Mouse (Mus musculus): ENCODE data around the gene Krtap6-2. TPM values are rescaled to one million over a fixed set of nuclear protein-coding genes. Genes with fewer than 3 reads are reported as not detected.

Krtap6-2 gene
- not detected in 2 replicates for polyA plus RNA-seq (2015; fragmentation: Nextera tagmentation; extraction: Ambion mirVana)

GRCm38 (mm10) chr16:89420011-89420410, at the start of gene Krtap6-2:
Gene Krtap6-2 (minus strand): TSS chr16:89420111.
- WGBS, result 86% methylated on average over 3 of the region's 3 CpGs
- ATAC-seq (ENCODE audit: low FRiP score, low TSS enrichment), result no peak
- no peak for TF ChIP-seq EP300 (optimal IDR thresholded peaks at IDR 0.05)

GRCm38 (mm10) chr16:89461189-89461588, 41.3 kb upstream of the Krtap6-2 start:
- no peaks in the 10 kb centered on the region for H3K9me3 ChIP-seq (ENCODE audit: control insufficient read depth, low read length)
- H3K27ac ChIP-seq (replicated peaks), result no peak overlapping the region
- DNase-seq (ENCODE audit: low spot score) (no peak), ATAC-seq (ENCODE audit: low FRiP score, low TSS enrichment) (no peak)
- no peak overlapping the region for H3K9ac ChIP-seq (ENCODE audit: low read length)
- H3K36me3 ChIP-seq (ENCODE audit: control insufficient read depth, insufficient read depth, low read length), result no peaks in the 10 kb centered on the region
- WGBS, result 57% methylated on average over 5 of the region's 5 CpGs
- no peaks in the 10 kb centered on the region for H3K4me1 ChIP-seq (replicated peaks; ENCODE audit: control insufficient read depth, insufficient read depth)
- no peaks in the 10 kb centered on the region for H3K27me3 ChIP-seq (ENCODE audit: control insufficient read depth, insufficient read depth, low read length)
- no peak for TF ChIP-seq CTCF (IDR thresholded peaks at IDR 0.05; ENCODE audit: low read depth)
- TF ChIP-seq EP300 (optimal IDR thresholded peaks at IDR 0.05), result no peak
- H3K4me3 ChIP-seq (ENCODE audit: low read depth, low read length), result no peak overlapping the region
- H3K4me2 ChIP-seq (replicated peaks; ENCODE audit: low read depth), result no peak overlapping the region

More at GRCm38 (mm10) chr16:89420011-89420410, at the start of gene Krtap6-2:
- Histone ChIP-seq H3K4me3 (ENCODE audit: low read depth, low read length) (no peak within 1 kb of the TSS), H3K27ac (replicated peaks) (no peak within 1 kb of the TSS), H3K27me3 (ENCODE audit: control insufficient read depth, insufficient read depth, low read length) (no peaks in the 10 kb centered on the region), H3K4me1 (replicated peaks; ENCODE audit: control insufficient read depth, insufficient read depth) (no peaks in the 10 kb centered on the region), H3K9me3 (ENCODE audit: control insufficient read depth, low read length) (no peaks in the 10 kb centered on the region), H3K9ac (ENCODE audit: low read length) (no peak within 1 kb of the TSS), H3K4me2 (replicated peaks; ENCODE audit: low read depth) (no peak within 1 kb of the TSS), H3K36me3 (ENCODE audit: control insufficient read depth, insufficient read depth, low read length) (no peaks in the 10 kb centered on the region)
- no peak for DNase-seq (ENCODE audit: low spot score)

- WGBS, result 80% methylated on average over 2 of the region's 2 CpGs
- no peaks in the 10 kb centered on the region for H3K4me1 ChIP-seq (replicated peaks; ENCODE audit: control insufficient read depth, insufficient read depth)
These were observed 9.7 kb upstream of the Krtap6-2 start for GRCm38 (mm10) chr16:89429586-89429985.

GRCm38 (mm10) chr16:89425310-89425709, 5.4 kb upstream of the Krtap6-2 start:
- WGBS, result 77% methylated on average over 5 of the region's 5 CpGs
- Histone ChIP-seq H3K4me3 (ENCODE audit: low read depth, low read length) (no peak overlapping the region), H3K4me1 (replicated peaks; ENCODE audit: control insufficient read depth, insufficient read depth) (no peaks in the 10 kb centered on the region), H3K4me2 (replicated peaks; ENCODE audit: low read depth) (no peak overlapping the region), H3K36me3 (ENCODE audit: control insufficient read depth, insufficient read depth, low read length) (no peaks in the 10 kb centered on the region), H3K27me3 (ENCODE audit: control insufficient read depth, insufficient read depth, low read length) (no peaks in the 10 kb centered on the region), H3K27ac (replicated peaks) (no peak overlapping the region), H3K9ac (ENCODE audit: low read length) (no peak overlapping the region), H3K9me3 (ENCODE audit: control insufficient read depth, low read length) (no peaks in the 10 kb centered on the region)
- TF ChIP-seq EP300 (optimal IDR thresholded peaks at IDR 0.05), result no peak
- TF ChIP-seq CTCF (IDR thresholded peaks at IDR 0.05; ENCODE audit: low read depth), result no peak
- ATAC-seq (ENCODE audit: low FRiP score, low TSS enrichment) (no peak), DNase-seq (ENCODE audit: low spot score) (no peak)

More at GRCm38 (mm10) chr16:89429586-89429985, 9.7 kb upstream of the Krtap6-2 start:
- Histone ChIP-seq H3K9me3 (ENCODE audit: control insufficient read depth, low read length) (no peaks in the 10 kb centered on the region), H3K36me3 (ENCODE audit: control insufficient read depth, insufficient read depth, low read length) (no peaks in the 10 kb centered on the region), H3K4me2 (replicated peaks; ENCODE audit: low read depth) (no peak overlapping the region), H3K9ac (ENCODE audit: low read length) (no peak overlapping the region), H3K4me3 (ENCODE audit: low read depth, low read length) (no peak overlapping the region), H3K27ac (replicated peaks) (no peak overlapping the region), H3K27me3 (ENCODE audit: control insufficient read depth, insufficient read depth, low read length) (no peaks in the 10 kb centered on the region)
- DNase-seq (ENCODE audit: low spot score) (no peak), ATAC-seq (ENCODE audit: low FRiP score, low TSS enrichment) (no peak)
- TF ChIP-seq CTCF (IDR thresholded peaks at IDR 0.05; ENCODE audit: low read depth) (no peak), EP300 (optimal IDR thresholded peaks at IDR 0.05) (no peak)

DNA sequence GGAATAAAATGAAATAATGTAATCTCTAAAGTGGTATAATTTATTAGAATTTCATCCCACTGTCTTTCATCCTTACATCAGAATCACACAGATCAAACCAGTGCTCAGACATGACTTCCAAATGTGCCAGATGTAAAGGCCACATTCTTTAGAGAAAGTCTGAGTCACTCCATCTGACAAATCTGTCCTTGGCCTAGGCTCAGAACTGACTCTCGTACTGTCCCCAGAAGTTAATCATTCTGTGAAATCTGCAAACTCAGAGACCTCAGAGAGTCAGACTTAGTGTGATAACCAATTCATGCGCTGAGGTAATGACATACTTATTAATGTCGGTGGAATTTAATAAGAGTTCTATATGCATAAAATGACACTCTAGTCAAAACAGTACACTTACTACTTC, 3.6 kb downstream of the Krtap6-2 start:
- DNase-seq (ENCODE audit: low spot score) (no peak), ATAC-seq (ENCODE audit: low FRiP score, low TSS enrichment) (no peak)
- no peak for TF ChIP-seq EP300 (optimal IDR thresholded peaks at IDR 0.05)
- no peak for TF ChIP-seq CTCF (IDR thresholded peaks at IDR 0.05; ENCODE audit: low read depth)
- Histone ChIP-seq H3K27ac (replicated peaks) (no peak overlapping the region), H3K4me2 (replicated peaks; ENCODE audit: low read depth) (no peak overlapping the region), H3K4me1 (replicated peaks; ENCODE audit: control insufficient read depth, insufficient read depth) (no peaks in the 10 kb centered on the region), H3K4me3 (ENCODE audit: low read depth, low read length) (no peak overlapping the region), H3K27me3 (ENCODE audit: control insufficient read depth, insufficient read depth, low read length) (no peaks in the 10 kb centered on the region), H3K9me3 (ENCODE audit: control insufficient read depth, low read length) (no peaks in the 10 kb centered on the region), H3K9ac (ENCODE audit: low read length) (no peak overlapping the region), H3K36me3 (ENCODE audit: control insufficient read depth, insufficient read depth, low read length) (no peaks in the 10 kb centered on the region)
- 72% methylated on average over 3 of the region's 3 CpGs for WGBS

DNA sequence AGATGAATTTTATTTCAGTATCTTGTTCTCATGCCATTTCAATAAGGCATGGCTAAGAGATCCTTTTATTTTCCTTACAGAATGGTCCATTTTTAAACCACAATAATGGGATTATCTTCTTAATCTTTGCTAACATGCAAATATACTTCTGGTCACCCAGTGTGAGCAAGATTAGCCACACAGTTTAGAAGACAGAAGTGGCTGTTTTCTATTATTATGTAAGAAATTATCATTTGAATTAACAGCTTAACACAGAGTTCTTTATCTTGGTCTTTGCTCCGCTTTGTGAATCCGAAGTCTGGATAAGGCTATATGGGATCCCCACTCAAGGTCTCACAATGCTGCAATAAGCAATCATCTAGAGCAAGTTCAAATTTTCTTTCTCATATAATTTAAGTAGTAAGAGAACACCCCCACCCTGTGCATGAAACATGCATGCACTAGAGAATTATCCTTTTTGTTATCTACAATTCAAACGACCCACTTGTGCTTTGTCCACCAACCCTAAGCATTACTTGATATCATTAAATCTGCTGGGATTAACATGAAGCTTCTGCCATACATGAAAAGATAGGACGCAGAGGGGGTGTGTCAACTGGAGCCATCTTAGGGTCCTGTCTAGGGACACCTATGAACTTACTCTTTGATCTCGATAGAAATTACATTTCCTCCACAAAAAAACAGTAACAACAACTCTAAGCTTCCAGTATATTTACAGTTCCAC, 9.4 kb downstream of the Krtap6-2 start:
- ATAC-seq (ENCODE audit: low FRiP score, low TSS enrichment) (no peak), DNase-seq (ENCODE audit: low spot score) (no peak)
- no peak overlapping the region for H3K4me2 ChIP-seq (replicated peaks; ENCODE audit: low read depth)
- H3K36me3 ChIP-seq (ENCODE audit: control insufficient read depth, insufficient read depth, low read length), result no peaks in the 10 kb centered on the region
- no peak overlapping the region for H3K27ac ChIP-seq (replicated peaks)
- no peaks in the 10 kb centered on the region for H3K9me3 ChIP-seq (ENCODE audit: control insufficient read depth, low read length)
- H3K27me3 ChIP-seq (ENCODE audit: control insufficient read depth, insufficient read depth, low read length), result no peaks in the 10 kb centered on the region
- no peak overlapping the region for H3K9ac ChIP-seq (ENCODE audit: low read length)
- H3K4me1 ChIP-seq (replicated peaks; ENCODE audit: control insufficient read depth, insufficient read depth), result no peaks in the 10 kb centered on the region
- no peak overlapping the region for H3K4me3 ChIP-seq (ENCODE audit: low read depth, low read length)
- TF ChIP-seq CTCF (IDR thresholded peaks at IDR 0.05; ENCODE audit: low read depth), result no peak
- TF ChIP-seq EP300 (optimal IDR thresholded peaks at IDR 0.05), result no peak
- 82% methylated on average over 5 of the region's 5 CpGs for WGBS
